Mouse (Mus musculus) right cerebral cortex, postnatal 36 days (tissue): ENCODE data around the gene Cemip.

Source experiments
- DNase-seq, 2 experiments: peaks; one replicate each; pipeline ENCODE4 v3.0.0; 2022; ENCODE audit warnings: low spot score in 2 of 2, mixed read lengths in 1 of 2

Gene Cemip

GRCm38 (mm10) chr7:84096501-84096900 lies 10.2 kb upstream of the Cemip start:
- DNase-seq, result no peak

DNA sequence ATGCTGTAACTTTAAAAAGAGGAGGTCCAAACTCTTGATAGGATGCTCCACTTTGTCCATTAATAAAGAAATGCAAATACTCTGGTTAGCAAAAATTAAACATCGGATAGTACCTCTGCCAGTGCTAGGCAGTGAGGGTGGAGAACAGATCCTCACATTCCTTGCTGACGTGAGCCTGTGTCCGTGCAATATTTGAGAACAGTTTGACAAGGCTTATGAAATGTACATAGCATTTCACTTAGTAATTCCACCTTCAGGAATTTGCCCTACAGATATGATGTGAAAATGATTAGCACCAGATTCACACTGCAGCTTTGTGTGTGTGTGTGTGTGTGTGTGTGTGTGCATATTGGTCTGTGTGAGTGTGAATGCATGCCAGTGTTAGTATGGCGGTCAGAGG lies 4.5 kb upstream of the Cemip start:
- DNase-seq, result no peak

GRCm38 (mm10) chr7:84089777-84090176 lies 3.5 kb upstream of the Cemip start:
- DNase-seq, result no peak

GRCm38 (mm10) chr7:84088971-84089370 lies 2.7 kb upstream of the Cemip start:
- DNase-seq, result peak; percentile 26 to 27

DNA sequence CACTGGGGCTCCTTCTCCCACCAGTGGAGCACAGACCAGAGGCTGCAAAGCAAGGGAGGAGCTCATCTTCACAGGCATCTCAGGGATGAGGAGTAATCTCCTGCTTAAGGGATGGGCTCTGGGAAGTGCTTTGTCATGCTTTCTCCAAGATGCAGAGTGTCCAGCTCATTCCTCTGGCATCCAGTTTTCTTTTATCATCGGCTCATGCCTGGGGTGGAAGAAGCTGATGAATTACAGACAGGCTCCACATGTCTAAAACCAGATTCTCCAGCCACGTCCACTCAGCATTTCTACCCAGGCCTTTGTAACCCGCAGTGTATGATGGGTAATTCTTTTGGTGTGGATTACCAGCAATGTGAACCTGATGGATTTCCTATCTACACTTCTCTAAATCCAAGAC lies 1.9 kb upstream of the Cemip start:
- DNase-seq, result no peak

DNA sequence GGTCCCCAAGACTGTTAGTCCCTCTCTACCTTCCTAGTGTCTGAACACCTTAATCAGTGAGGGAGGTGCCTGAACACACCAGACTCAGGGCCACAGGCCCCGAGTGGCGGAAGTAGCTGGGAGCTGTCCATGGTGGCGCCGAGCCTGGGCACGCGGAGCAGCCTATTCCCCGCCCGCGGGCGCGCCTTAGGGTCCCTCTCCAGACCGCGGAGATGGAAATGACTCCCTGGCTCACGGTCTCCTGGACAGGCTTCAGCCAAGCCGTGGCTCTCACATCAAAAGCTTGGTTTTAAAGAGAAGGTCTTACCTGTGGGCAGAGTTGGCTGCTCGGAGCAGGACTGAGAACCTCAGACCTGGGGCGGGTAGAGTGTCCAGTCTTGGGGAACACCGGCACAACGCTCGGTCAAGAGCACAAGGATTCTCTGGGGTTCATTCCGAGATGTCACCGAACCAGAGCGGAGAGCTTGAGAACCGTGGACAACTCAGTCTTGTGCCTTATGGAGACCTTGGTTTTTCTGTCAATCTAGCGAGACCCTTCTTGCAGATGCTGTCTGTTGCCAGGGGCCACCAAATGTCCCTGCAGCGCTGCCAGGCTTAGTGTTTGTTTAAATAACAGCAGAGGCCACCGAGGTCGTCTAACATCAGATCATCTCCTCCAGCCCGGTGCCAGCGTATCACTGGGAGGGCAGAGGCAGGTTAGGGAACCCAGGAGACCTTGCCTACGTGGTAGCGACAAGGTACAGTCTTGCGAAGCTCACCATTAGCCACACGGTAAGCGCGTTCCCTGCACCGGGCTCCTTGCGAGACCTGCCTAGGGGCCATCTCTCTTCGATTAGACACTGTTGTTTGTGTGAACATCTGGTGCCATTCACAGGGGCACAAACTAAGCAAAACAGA lies 1.0 kb downstream of the Cemip start:
- no peak for DNase-seq

DNA sequence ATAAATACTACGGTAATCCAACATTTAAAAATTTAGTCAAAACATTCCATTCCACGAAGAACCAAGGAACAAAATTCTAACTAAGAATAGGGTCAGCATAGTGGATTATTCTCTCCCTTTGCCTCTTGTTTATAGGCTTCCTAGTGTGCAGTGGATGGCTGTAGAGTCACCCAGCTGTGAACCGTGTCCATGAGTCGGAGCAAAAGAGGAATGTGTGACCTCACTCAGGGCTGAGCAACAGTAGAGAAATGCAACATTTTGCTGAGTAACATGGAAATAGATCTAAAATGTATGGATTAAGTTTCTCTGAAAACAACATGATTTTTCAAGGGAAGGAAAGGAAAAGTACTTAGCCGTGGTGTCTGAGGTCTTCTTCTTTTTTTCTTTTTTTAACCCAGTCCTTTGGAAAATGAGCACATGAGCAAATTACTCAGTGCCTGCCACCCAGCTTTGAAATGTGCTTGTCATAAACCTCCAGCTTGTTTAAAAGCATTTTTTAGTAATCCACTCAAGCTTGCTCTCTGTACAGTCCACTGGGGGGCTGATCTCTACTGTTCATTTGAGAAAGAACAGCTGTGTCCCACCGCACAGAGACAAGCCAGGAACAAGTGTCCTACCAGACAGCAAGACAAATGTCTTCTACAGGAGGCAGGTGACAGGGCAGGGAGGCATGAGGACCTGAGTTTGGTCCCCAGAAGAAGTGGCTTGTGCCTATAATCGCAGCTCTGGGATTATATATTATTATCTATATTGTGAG lies 8.9 kb downstream of the Cemip start:
- no peak for DNase-seq

DNA sequence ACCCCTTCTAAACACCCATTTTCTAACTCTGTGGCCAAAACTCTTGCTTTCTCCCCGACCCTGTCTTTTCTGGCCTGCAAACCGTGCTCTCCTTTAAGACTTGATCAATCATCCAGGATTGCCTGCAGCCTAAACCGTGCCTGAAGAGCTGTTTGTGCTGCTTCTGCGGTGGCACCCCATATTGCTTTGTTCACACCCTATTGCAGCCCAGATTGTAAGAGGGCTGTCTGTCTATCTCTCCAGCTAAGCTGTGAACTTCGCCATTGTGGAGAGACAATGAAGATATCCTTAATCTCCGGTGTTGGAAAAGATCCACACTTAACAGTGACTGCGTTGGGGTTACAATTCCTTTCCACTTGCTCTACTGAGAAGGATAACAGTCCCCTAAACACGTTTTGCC lies 12.0 kb downstream of the Cemip start:
- DNase-seq, result no peak

DNA sequence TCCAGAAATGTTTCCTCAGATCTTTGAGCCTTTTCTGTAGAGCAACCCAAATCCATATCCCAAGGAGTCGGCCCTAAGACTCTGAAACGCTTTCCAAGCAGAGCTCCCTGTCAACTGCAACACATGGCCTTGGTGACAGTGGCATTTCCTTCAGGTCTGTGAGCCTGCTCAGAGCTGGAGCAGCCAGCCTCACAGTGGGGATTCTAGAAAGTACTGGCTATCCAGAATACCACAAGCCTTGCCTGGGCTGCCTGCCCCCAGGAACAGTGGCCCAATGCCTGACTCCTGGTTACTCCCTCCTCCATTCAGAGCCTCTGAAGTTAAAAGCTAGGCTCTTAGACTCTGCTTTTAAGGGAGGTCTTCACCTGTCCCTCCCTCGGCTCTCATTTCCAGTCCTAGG lies 12.4 kb downstream of the Cemip start:
- DNase-seq, result no peak

GRCm38 (mm10) chr7:84068931-84069330 lies 17.4 kb downstream of the Cemip start:
- no peak for DNase-seq

DNA sequence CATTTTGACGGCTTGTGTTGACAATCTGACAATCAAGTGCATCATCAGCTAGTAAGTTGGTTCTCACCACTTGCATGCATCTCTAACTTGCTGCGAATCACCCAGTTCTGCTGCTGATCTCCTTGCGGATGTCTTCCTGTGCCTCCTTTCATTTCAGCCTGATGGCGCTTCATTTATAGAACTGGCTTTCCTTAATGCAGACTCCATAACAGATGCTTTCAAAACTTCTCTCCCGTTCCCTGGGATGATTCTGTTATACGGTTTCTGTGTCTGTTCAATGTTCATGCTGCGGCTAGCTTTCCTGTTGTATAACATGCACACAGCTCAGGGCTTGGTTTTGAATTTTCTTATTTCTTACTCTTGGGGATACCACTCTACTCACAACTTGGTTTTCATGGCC lies 26.5 kb downstream of the Cemip start:
- DNase-seq, result no peak

DNA sequence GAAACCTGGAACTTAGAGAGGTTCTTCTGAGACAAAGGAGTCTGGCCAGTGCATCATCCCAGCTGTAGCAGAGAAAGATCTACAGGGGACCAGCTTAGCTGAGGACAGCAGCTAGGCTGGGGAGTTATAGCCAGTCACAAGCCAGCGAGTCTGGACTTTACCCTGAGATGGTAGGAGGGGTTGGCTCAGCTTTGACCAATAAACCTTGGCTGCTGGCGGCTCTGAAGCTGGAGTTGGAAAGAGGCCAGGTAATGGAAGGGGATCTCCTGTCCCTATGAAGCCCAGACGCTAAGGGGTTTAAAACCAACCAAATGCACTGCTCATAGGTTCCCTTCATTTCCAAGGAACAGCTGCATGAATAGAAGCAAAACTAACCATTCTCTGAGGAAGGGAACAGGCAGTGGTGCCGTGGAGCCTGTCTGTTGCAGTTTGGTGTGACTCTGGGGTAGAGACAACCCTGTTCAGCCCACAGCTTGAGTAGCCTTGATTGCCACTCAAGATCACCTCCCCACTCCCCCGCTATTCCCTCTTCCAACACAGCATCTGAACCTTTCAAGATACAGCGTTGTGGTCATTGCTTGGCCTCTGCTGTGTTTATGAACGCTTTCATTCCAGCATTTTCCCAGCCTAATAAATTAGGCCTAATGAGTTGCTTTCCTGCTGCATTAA lies 30.2 kb downstream of the Cemip start:
- DNase-seq, result no peak

- DNase-seq, result no peak
Measured at GRCm38 (mm10) chr7:84053856-84054255, 32.4 kb downstream of the Cemip start.

GRCm38 (mm10) chr7:84051423-84051822 lies 34.9 kb downstream of the Cemip start:
- DNase-seq, result no peak

DNA sequence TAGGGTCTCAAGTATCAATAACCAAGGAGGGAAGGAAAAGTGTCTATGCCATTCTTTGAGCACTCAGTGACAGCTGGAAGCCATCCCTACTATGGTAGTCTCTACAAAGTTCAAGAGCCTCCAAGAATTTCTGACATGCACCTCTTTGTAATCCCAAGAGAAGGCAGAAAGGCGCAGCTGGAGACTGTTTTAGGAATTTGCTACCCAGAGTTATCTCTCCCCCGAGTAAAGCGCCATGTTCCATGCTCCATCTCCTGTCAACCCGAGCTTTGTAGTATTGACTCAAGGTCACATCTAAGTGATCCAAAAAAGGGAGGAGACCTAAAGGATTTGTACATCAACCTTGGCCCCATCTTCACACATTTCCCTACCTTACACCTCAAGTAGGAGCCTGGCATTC lies 40.8 kb downstream of the Cemip start:
- no peak for DNase-seq

- DNase-seq, result peak; percentile 60 to 77
Measured at GRCm38 (mm10) chr7:84044581-84045290, 41.6 kb downstream of the Cemip start.

- DNase-seq, result no peak
Measured at GRCm38 (mm10) chr7:84042726-84043125, 43.6 kb downstream of the Cemip start.

DNA sequence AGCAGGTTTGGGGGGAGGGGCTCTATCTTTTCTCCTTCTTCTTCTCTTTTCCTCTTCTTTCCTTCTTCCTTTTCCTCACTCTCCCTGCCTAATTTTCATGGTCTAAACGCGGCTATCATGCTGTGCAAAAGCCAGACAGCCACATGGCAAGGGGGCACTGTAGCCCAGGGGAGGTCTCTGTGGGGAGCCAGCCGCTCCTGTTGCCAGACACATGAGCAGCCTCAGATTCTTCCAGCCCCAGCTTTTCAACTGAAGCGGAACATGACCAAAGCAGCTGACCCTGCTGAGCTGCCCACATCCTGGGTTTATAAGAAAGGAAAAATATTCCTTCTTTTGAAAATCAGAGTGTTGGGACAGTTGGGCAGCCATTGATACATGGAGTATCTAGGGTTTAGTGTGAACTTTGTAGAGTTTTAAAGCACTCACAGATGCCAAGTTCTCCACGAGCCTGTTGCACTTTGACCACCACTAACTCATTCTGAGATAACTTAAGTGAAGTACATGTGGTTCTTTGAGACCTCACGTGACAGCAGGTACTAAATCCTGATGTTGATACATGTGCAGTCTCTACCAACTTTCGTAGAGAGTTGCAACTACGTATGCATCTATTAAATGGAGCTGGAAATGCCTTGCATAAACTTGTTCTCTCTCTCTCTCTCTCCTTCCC lies 46.3 kb downstream of the Cemip start:
- no peak for DNase-seq

GRCm38 (mm10) chr7:84038642-84039041 lies 47.7 kb downstream of the Cemip start:
- no peak for DNase-seq

DNA sequence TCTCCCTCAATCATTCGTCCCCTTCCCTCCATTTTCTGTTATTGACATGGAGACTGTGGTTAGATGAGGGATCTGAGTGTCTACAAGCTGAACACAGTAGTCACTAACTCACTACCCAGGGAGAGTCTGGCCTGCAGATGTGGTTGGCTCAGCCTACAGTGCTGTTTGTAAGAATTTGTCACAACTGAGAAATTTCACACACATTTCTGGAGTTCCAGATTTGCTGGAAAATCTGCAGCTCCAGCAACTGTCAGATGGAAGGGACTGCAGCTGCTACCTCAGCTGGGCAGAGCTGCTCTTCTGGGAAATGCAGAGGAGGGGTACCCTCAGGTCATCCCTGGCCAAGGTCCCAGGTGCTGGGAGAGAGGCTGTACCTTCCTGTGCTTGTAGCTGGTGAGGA lies 53.5 kb downstream of the Cemip start:
- no peak for DNase-seq

GRCm38 (mm10) chr7:84029120-84029771 lies 57.1 kb downstream of the Cemip start:
- DNase-seq, result peak in 1 of 2 experiments; percentile 34
